Mouse (Mus musculus): ENCODE results near the gene Wwc2.

GRCm38 (mm10) chr8:48030667-48031066, 39.9 kb upstream of the Wwc2 start:
- TF ChIP-seq CTCF (IDR thresholded peaks at IDR 0.05; ENCODE audit: borderline replicate concordance, insufficient read depth, low read length) (no peak), POLR2A (IDR thresholded peaks at IDR 0.05; ENCODE audit: low read depth, low read length) (no peak)
